Mouse (Mus musculus) inflammation-experienced regulatory T-cells, adult 6 months (primary cell): ENCODE measurements around the gene Brat1. TPM values are rescaled to one million over a fixed set of nuclear protein-coding genes. Genes with fewer than 3 reads are reported as not detected.
A peak's percentile ranks its signal among the peaks of the same experiment; 100 is the strongest.

Source experiments
- ATAC-seq: one replicate; pipeline ENCODE4 v1.8.0; 2017
- polyA plus RNA-seq, 3 experiments: library from polyadenylated mRNA; unstranded; fragments of 100-300 nt; shearing (Covaris generic); gene quantifications; one replicate each; pipeline ENCODE4 v1.2.1; 2017

The Brat1 gene
- polyA plus RNA-seq, 3 experiments from 2014 or later = 14.0 to 14.1 (median 14.1) TPM

GRCm38 (mm10) chr5:140749062-140749875 lies 44.5 kb downstream of the Brat1 start:
- peak; percentile 72 for ATAC-seq

GRCm38 (mm10) chr5:140750925-140751324 lies 46.1 kb downstream of the Brat1 start:
- no peak for ATAC-seq

- ATAC-seq = no peak
These were observed 47.2 kb downstream of the Brat1 start for GRCm38 (mm10) chr5:140752041-140752440.

GRCm38 (mm10) chr5:140752639-140753038 lies 47.8 kb downstream of the Brat1 start:
- no peak for ATAC-seq

GRCm38 (mm10) chr5:140753223-140753622 lies 48.4 kb downstream of the Brat1 start:
- ATAC-seq = no peak

GRCm38 (mm10) chr5:140758864-140759263 lies 54.1 kb downstream of the Brat1 start:
- ATAC-seq = no peak

- ATAC-seq = peak; percentile 76
These were observed 57.7 kb downstream of the Brat1 start for GRCm38 (mm10) chr5:140762540-140762939.

GRCm38 (mm10) chr5:140764921-140765613 lies 60.3 kb downstream of the Brat1 start:
- peak; percentile 24 for ATAC-seq

GRCm38 (mm10) chr5:140766566-140766965 lies 61.8 kb downstream of the Brat1 start:
- no peak for ATAC-seq

- ATAC-seq = no peak
These were observed 62.9 kb downstream of the Brat1 start for GRCm38 (mm10) chr5:140767704-140768141.

- ATAC-seq = no peak
These were observed 63.5 kb downstream of the Brat1 start for GRCm38 (mm10) chr5:140768333-140768732.

Other genes with a start within 250 kb of the Brat1 start
- 10 to 100 TPM; 25.6 to 35.2 (median 33.2) TPM for gene Chst12, start 199.5 kb upstream of the Brat1 start, polyA plus RNA-seq
- gene Grifin, start 139.9 kb upstream of the Brat1 start, polyA plus RNA-seq = 1 to 10 TPM; 1.2 to 5.5 (median 1.9) TPM
- 10 to 100 TPM; 16.8 to 44.8 (median 23.1) TPM for gene Lfng, start 97.7 kb upstream of the Brat1 start, polyA plus RNA-seq
- gene Ttyh3, start 56.0 kb upstream of the Brat1 start, polyA plus RNA-seq = 1 to 10 TPM; 2.8 to 4.2 (median 3.7) TPM
- gene Iqce, start 2.6 kb upstream of the Brat1 start, polyA plus RNA-seq = 10 to 100 TPM; 22.6 to 30.2 (median 27.3) TPM
- under 1 TPM; 0.41 to 0.50 (median 0.44) TPM for gene Amz1, start 19.1 kb downstream of the Brat1 start, polyA plus RNA-seq
- gene Gna12, start 125.4 kb downstream of the Brat1 start, polyA plus RNA-seq = 1 to 10 TPM; 2.1 to 6.0 (median 5.9) TPM